Mouse (Mus musculus) spleen, adult 2 months (tissue): ENCODE measurements around the gene B4galt3. TPM values are rescaled to one million over a fixed set of nuclear protein-coding genes. Genes with fewer than 3 reads are reported as not detected.

Source experiments
- DNase-seq, 2 experiments: peaks; one replicate each; pipeline versions ENCODE4 v3.0.0 to v3.0.0-alpha.2; 2012 to 2021; ENCODE audit warnings: low spot score in 2 of 2, low read depth in 1 of 2
- H3K27ac ChIP-seq: fragments of 200-500 bp; 2 replicates; pipeline ENCODE4 v1.5.1; 2012; ENCODE audit warnings: low read length, inconsistent platforms; ENCODE audit not compliant: insufficient read depth
- H3K27me3 ChIP-seq: fragments of 200-500 bp; 2 replicates; pipeline ENCODE4 v1.6.1; 2012; ENCODE audit warnings: mild to moderate bottlenecking, moderate library complexity, low read length, inconsistent platforms; ENCODE audit not compliant: control insufficient read depth, insufficient read depth
- H3K36me3 ChIP-seq: fragments of 200-500 bp; 2 replicates; pipeline ENCODE4 v1.6.1; 2012; ENCODE audit warnings: mild to moderate bottlenecking, low read length, inconsistent platforms; ENCODE audit not compliant: control insufficient read depth, insufficient read depth
- H3K4me1 ChIP-seq: fragments of 200-500 bp; 2 replicates; pipeline ENCODE4 v1.6.1; 2011; ENCODE audit warnings: inconsistent platforms; ENCODE audit not compliant: control insufficient read depth, insufficient read depth, insufficient read length
- H3K4me3 ChIP-seq: fragments of 200-500 bp; 2 replicates; pipeline ENCODE4 v1.5.1; 2011; ENCODE audit warnings: mild to moderate bottlenecking, inconsistent platforms; ENCODE audit not compliant: insufficient read depth, insufficient read length; ENCODE audit errors: extremely low read depth
- CTCF ChIP-seq: fragments of 200-500 bp; IDR thresholded peaks from 2 replicates; pipeline ENCODE4 v1.5.1; 2011; ENCODE audit warnings: mild to moderate bottlenecking, inconsistent platforms; ENCODE audit not compliant: insufficient read depth, insufficient read length, insufficient replicate concordance; ENCODE audit errors: extremely low read depth
- POLR2A ChIP-seq: fragments of 200-500 bp; IDR thresholded peaks from 2 replicates; pipeline ENCODE4 v1.6.1; 2011; ENCODE audit warnings: low read depth, low read length, inconsistent platforms
- WGBS: fragments of 180-500 bp; shearing (Covaris S2); methylation state at CpG from one replicate; pipeline ENCODE4 v1.1.7; 2018; 5-methylcytosine and 5-hydroxymethylcytosine counted together
- polyA plus RNA-seq: library from polyadenylated mRNA; depleted of rRNA; stranded (reverse); fragments of >200 nt; gene quantifications from 2 replicates; pipeline ENCODE4 v1.2.3, GENCODE M21; 2012

Gene B4galt3
- polyA plus RNA-seq, 1 experiment, result 59.5 TPM

DNA sequence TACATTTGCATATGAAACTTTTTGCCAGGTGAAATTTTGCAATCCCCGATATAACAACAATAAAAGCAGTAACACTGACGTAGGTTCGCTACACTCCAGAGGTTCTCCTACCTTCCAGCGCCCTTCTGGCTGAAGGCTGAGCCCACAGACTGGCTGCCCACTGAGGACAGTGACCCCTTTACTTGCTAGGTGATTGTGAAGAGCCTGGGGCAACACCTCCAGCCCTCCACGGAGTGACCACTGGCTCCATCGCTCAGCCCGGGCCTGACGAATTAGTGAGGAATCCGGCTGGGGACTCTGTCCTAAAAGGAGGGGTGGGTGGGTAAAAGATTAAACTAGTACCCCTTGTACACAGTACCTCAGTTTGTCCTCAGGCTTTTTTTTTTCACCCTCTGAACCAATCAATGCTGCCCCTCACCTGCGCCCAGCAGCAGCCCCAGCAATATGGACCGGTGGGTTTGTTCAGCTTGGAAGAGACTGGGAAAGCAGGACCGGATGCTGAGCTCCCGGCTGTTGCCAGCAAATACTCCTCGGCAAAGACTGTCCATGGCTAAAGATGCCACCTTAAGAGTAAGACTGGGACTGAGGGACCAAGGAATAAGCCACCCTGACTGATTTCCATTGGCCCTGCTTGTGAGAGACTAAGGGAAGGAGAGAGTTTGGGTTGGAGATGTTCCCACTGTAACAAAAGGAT is 9.0 kb downstream of the B4galt3 start:
- H3K4me3 ChIP-seq, result no peak overlapping the region; the same call in 1 of the 2 replicates
- DNase-seq, result no peak
- no peak overlapping the region for H3K27ac ChIP-seq
- peaks cover 5% of the 10 kb centered on the region; the same call in 1 of the 2 replicates for H3K4me1 ChIP-seq
- H3K27me3 ChIP-seq, result no peaks in the 10 kb centered on the region
- peaks cover 29% of the 10 kb centered on the region for H3K36me3 ChIP-seq
- TF ChIP-seq POLR2A, result no peak
- no peak for TF ChIP-seq CTCF
- WGBS, result 95% methylated on average over 14 of the region's 14 CpGs

- H3K27me3 ChIP-seq, result no peaks in the 10 kb centered on the region
- no peak for TF ChIP-seq CTCF
- no peak for TF ChIP-seq POLR2A
- no peak for DNase-seq
- WGBS, result 88% methylated on average over 5 of the region's 5 CpGs
- H3K4me1 ChIP-seq, result peaks cover 5% of the 10 kb centered on the region; the same call in 1 of the 2 replicates
- H3K36me3 ChIP-seq, result peaks cover 27% of the 10 kb centered on the region
- no peak overlapping the region for H3K4me3 ChIP-seq
- H3K27ac ChIP-seq, result no peak overlapping the region
These were observed 9.6 kb downstream of the B4galt3 start for GRCm38 (mm10) chr1:171279721-171280120.

DNA sequence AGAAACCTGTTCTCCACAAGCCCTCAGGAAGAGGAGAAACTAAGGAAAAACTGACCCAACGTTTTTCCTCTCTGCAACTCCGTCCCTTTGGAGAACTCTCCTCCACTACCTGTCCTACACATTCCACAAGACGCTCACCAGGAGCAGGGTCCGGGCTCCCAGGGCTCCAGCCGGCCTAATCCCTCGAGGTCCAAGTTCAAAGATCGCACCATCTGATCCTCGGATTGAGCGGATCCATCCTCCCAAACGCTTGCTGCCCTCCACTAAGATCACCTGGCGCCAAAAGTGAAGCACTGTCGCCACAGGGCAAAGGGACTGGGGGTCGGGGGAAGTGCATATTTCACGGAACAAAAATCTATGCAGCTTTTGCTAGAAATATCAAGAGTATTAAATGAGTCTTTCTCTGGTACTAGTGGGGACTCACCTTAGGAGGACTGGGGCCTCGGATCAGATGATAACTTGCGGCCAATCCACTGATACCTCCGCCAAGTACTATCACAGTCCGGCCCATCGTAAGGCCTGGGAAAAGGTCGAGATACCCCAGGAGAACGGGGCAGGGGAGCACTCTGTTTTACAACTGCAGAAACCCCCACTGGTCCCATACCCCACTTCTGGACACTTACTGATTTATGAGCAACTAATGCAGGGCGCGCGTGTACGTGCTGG is 10.3 kb downstream of the B4galt3 start:
- Histone ChIP-seq H3K27ac (peak overlapping the region; percentile 46; the same call in 1 of the 2 replicates), H3K4me1 (peaks cover 5% of the 10 kb centered on the region; the same call in 1 of the 2 replicates), H3K4me3 (peak overlapping the region; percentile 78), H3K36me3 (peaks cover 21% of the 10 kb centered on the region), H3K27me3 (no peaks in the 10 kb centered on the region)
- TF ChIP-seq POLR2A (no peak), CTCF (no peak)
- WGBS, result 4% methylated on average over 25 of the region's 25 CpGs
- DNase-seq, result no peak

- TF ChIP-seq CTCF (no peak), POLR2A (no peak)
- Histone ChIP-seq H3K27me3 (no peaks in the 10 kb centered on the region), H3K4me3 (peak within 1 kb of the TSS; percentile 78), H3K4me1 (peaks cover 5% of the 10 kb centered on the region; the same call in 1 of the 2 replicates), H3K27ac (peak within 1 kb of the TSS; percentile 86), H3K36me3 (peaks cover 17% of the 10 kb centered on the region)
- under 1% methylated on average over 26 of the region's 26 CpGs for WGBS
- DNase-seq, result peak; percentile 85 to 93
These were observed 10.9 kb downstream of the B4galt3 start, which contains the start of gene Ppox for GRCm38 (mm10) chr1:171280916-171281527. Ppox (minus strand) TSS chr1:171281186.

DNA sequence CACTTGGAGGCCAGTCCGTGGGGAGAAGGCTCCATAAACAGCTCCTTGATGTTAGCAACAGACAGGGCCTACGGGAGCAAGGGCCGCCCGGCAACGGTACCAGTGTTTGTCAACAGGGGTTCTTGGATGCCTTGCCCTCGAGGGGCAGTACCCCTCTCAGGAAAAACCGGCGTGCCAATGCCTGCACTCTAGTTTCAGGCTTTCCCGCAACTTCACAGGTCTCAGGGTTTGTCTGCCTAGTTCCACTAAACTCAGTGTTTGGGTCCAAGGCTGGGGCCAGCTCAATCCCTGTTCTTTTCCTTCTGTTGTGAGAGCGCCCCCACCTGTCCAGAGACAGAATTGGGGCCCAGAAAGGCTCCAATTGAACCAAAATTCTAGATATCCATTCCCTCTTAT is 11.4 kb downstream of the B4galt3 start:
- H3K4me3 ChIP-seq, result peak overlapping the region; percentile 72
- peaks cover 7% of the 10 kb centered on the region for H3K4me1 ChIP-seq
- DNase-seq, result peak; percentile 50 to 63
- no peaks in the 10 kb centered on the region for H3K27me3 ChIP-seq
- H3K27ac ChIP-seq, result peak overlapping the region; percentile 86
- H3K36me3 ChIP-seq, result peaks cover 12% of the 10 kb centered on the region
- TF ChIP-seq CTCF (peak; percentile 55; the same call in 1 of the 2 replicates), POLR2A (no peak)
- WGBS, result 3% methylated on average over 10 of the region's 10 CpGs

- Histone ChIP-seq H3K27me3 (no peaks in the 10 kb centered on the region), H3K4me3 (no peak overlapping the region), H3K27ac (no peak overlapping the region), H3K36me3 (peaks cover 5% of the 10 kb centered on the region), H3K4me1 (peaks cover 9% of the 10 kb centered on the region)
- DNase-seq, result no peak
- WGBS, result 83% methylated on average over 18 of the region's 18 CpGs
- TF ChIP-seq CTCF, result no peak
- no peak for TF ChIP-seq POLR2A
These were observed 12.1 kb downstream of the B4galt3 start for GRCm38 (mm10) chr1:171282086-171282805.
